Mouse (Mus musculus) lung, adult 2 months (tissue): ENCODE data around the gene Nt5c.

Experiments
- CTCF ChIP-seq: fragments of 200-500 bp; IDR thresholded peaks from 2 replicates; pipeline ENCODE4 v1.5.1; 2011; ENCODE audit warnings: mild to moderate bottlenecking, low read length, control low read depth; ENCODE audit not compliant: insufficient read depth
- POLR2A ChIP-seq: fragments of 200-500 bp; IDR thresholded peaks from 2 replicates; pipeline ENCODE4 v1.6.1; 2011; ENCODE audit warnings: low read depth, mild to moderate bottlenecking, control low read depth, low read length, borderline replicate concordance; ENCODE audit errors: extremely low read depth

DNA sequence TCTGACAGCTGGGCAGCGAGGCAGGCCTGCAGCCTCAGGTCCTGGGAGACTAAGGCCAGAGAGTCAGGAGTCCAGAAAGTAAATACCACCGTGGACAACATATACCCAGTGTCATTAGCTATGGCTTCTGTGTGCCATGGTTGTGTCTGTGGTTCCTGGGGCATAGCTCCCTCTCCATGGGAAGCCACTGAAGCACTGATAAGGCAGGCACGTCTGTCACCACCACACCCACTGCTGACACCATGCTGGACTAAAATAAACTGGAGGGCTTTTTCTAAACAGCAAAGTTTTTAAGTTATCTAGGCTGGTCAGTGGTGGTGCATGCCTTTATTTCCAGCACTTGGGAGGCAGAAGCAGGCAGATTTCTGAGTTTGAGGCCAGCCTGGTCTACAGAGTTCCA, 14.9 kb upstream of the Nt5c start:
- TF ChIP-seq CTCF (no peak), POLR2A (no peak)
